Mouse (Mus musculus) forebrain, postnatal 0 days (tissue): ENCODE measurements at regions not wholly inside any gene's neighbourhood (a gene's known extent, or its start where the extent isn't known, plus 50 kb on each side); places are given as distances from the start of the nearest gene placed in this dataset.

ENCODE experiments used
- ATAC-seq: fragments of 200-750 bp; cut with Nextera tagmentation; 2 replicates; pipeline ENCODE4 v1.8.0; 2017; ENCODE audit warnings: mild to moderate bottlenecking, moderate library complexity
- DNase-seq: peaks from one replicate; pipeline ENCODE4 v3.0.0-alpha.2; 2015
- H3K27ac ChIP-seq: fragments of 300-500 bp; sonication (generic); 2 replicates; pipeline ENCODE4 v1.5.1; 2014; ENCODE audit warnings: low read depth, mild to moderate bottlenecking, antibody characterized with exemption, low read length, moderate library complexity, mixed read lengths
- H3K27me3 ChIP-seq: fragments of 300-500 bp; sonication (generic); 2 replicates; pipeline ENCODE4 v1.6.1; 2014; ENCODE audit warnings: mild to moderate bottlenecking, low read length, mixed read lengths; ENCODE audit not compliant: insufficient read depth
- H3K36me3 ChIP-seq: fragments of 300-500 bp; sonication (generic); 2 replicates; pipeline ENCODE4 v1.6.1; 2014; ENCODE audit warnings: mild to moderate bottlenecking, moderate library complexity; ENCODE audit not compliant: insufficient read depth
- H3K4me1 ChIP-seq: fragments of 300-500 bp; sonication (generic); 2 replicates; pipeline ENCODE4 v1.6.1; 2014; ENCODE audit warnings: antibody characterized with exemption; ENCODE audit not compliant: insufficient read depth
- H3K4me2 ChIP-seq: fragments of 300-500 bp; sonication (generic); 2 replicates; pipeline ENCODE4 v1.6.1; 2014; ENCODE audit warnings: low read depth, mild to moderate bottlenecking, moderate library complexity
- H3K4me3 ChIP-seq: fragments of 300-500 bp; sonication (generic); 2 replicates; pipeline ENCODE4 v1.5.1; 2014; ENCODE audit warnings: low read depth, low read length, mixed read lengths
- H3K9ac ChIP-seq: fragments of 300-500 bp; sonication (generic); 2 replicates; pipeline ENCODE4 v1.6.1; 2014; ENCODE audit warnings: mild to moderate bottlenecking
- H3K9me3 ChIP-seq: fragments of 300-500 bp; sonication (generic); 2 replicates; pipeline ENCODE4 v1.6.1; 2016; ENCODE audit warnings: low read length
- CTCF ChIP-seq: sonication (generic); IDR thresholded peaks from 2 replicates; pipeline ENCODE4 v1.5.1; 2016; ENCODE audit warnings: antibody characterized with exemption, control low read depth, low read depth
- WGBS: fragments of 180-500 bp; shearing (Covaris S2); extraction: QIAGEN DNeasy Blood & Tissue Kit; methylation state at CpG from one replicate; pipeline ENCODE4 v1.1.7; 2014; 5-methylcytosine and 5-hydroxymethylcytosine counted together

DNA sequence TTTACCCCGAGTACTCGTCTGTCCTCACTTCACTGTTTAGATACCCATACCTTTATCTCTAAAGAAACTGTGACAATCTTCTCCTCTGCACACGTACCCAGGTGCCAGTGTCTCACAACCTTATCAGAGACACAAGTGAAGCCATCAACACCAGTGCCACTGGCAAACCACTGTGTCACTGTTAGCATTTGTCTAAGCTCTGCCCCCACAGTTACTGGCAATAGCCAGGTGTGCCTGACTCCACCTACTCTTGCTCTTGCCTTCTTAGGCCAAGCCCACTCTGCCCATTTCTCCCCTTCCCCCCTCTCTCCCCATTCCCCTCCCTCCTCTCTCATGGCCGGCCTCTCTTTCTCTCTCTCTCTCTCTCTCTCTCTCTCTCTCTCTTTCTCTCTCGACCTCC, 54.2 kb upstream of the Znrf2 start:
- H3K36me3 ChIP-seq, result no peaks in the 10 kb centered on the region
- DNase-seq, result no peak
- no peak overlapping the region for H3K4me3 ChIP-seq
- no peak for TF ChIP-seq CTCF
- 46% methylated on average over 5 of the region's 5 CpGs for WGBS
- peaks cover 36% of the 10 kb centered on the region for H3K4me1 ChIP-seq
- no peak overlapping the region for H3K27ac ChIP-seq
- H3K9ac ChIP-seq, result no peak overlapping the region
- no peak for ATAC-seq
- H3K9me3 ChIP-seq, result no peaks in the 10 kb centered on the region
- no peak overlapping the region for H3K4me2 ChIP-seq
- H3K27me3 ChIP-seq, result no peaks in the 10 kb centered on the region

GRCm38 (mm10) chr6:54763669-54764068, 53.0 kb upstream of the Znrf2 start:
- Histone ChIP-seq H3K4me3 (no peak overlapping the region), H3K4me1 (peaks cover 25% of the 10 kb centered on the region), H3K27me3 (no peaks in the 10 kb centered on the region), H3K27ac (no peak overlapping the region), H3K9ac (no peak overlapping the region), H3K36me3 (no peaks in the 10 kb centered on the region), H3K9me3 (no peaks in the 10 kb centered on the region), H3K4me2 (no peak overlapping the region)
- DNase-seq, result no peak
- 85% methylated on average over 4 of the region's 4 CpGs for WGBS
- TF ChIP-seq CTCF, result no peak
- ATAC-seq, result no peak

- no peaks in the 10 kb centered on the region for H3K9me3 ChIP-seq
- WGBS, result 93% methylated on average over 2 of the region's 2 CpGs
- H3K4me3 ChIP-seq, result no peak overlapping the region
- H3K27ac ChIP-seq, result no peak overlapping the region
- TF ChIP-seq CTCF, result no peak
- H3K27me3 ChIP-seq, result no peaks in the 10 kb centered on the region
- no peak overlapping the region for H3K9ac ChIP-seq
- peaks cover 11% of the 10 kb centered on the region for H3K4me1 ChIP-seq
- H3K4me2 ChIP-seq, result no peak overlapping the region
- ATAC-seq (no peak), DNase-seq (no peak)
- H3K36me3 ChIP-seq, result no peaks in the 10 kb centered on the region
Observed at GRCm38 (mm10) chr6:54765715-54766114, 51.0 kb upstream of the Znrf2 start.

- no peak for DNase-seq
- H3K4me3 ChIP-seq, result no peak overlapping the region
- H3K27me3 ChIP-seq, result no peaks in the 10 kb centered on the region
- H3K27ac ChIP-seq, result no peak overlapping the region
- 0 out of 2 replicates have a peak, but pooled peaks cover 5% of the 10 kb centered on the region for H3K4me1 ChIP-seq
- H3K4me2 ChIP-seq, result no peak overlapping the region
- no peak overlapping the region for H3K9ac ChIP-seq
- 89% methylated on average over 5 of the region's 5 CpGs for WGBS
- H3K36me3 ChIP-seq, result no peaks in the 10 kb centered on the region
- no peaks in the 10 kb centered on the region for H3K9me3 ChIP-seq
- TF ChIP-seq CTCF, result no peak
- no peak for ATAC-seq
Observed at GRCm38 (mm10) chr6:54766485-54767112, 50.1 kb upstream of the Znrf2 start.
